Mouse (Mus musculus) granulocyte monocyte progenitor cell, adult 5-6 weeks (primary cell): ENCODE measurements around the gene Adamts9. TPM values are rescaled to one million over a fixed set of nuclear protein-coding genes. Genes with fewer than 3 reads are reported as not detected.

ENCODE experiments used
- ATAC-seq: replicated peaks from 2 replicates; pipeline ENCODE4 v1.8.0; 2016; ENCODE audit warnings: mild to moderate bottlenecking, moderate TSS enrichment, inconsistent platforms; ENCODE audit not compliant: poor library complexity, severe bottlenecking
- total RNA-seq, 2 experiments: library from RNA; stranded (forward) in 1 of 2; stranded (reverse) in 1 of 2; fragments of 200-712, 200-1000 nt in 1 of 2; fragments of >200 nt in 1 of 2; fragmentation: Nextera tagmentation in 1 of 2; gene quantifications; 2 replicates each; pipeline ENCODE4 v1.2.3; 2014 to 2017

The Adamts9 gene
- total RNA-seq, 2 experiments from 2014 or later = not detected

DNA sequence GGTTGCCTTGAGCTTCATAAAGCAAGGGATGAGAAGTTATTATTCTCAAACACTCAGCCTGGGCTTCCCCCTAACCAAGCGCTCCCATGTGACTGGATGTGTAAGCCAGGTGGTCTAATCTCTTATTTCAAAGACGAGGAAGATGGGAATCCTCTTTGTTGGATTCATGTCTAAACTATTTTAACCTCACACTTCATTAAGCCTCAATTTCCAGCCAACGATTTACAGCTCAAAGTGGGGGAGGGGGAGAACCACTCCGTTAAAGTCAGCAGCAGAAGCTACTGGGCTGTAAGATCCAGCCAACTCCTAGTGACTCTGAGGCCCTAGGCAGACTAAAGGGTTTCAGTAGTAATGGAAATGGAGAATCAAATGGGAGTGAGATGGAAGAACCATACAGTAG, 71.5 kb downstream of the Adamts9 start:
- ATAC-seq = no peak

DNA sequence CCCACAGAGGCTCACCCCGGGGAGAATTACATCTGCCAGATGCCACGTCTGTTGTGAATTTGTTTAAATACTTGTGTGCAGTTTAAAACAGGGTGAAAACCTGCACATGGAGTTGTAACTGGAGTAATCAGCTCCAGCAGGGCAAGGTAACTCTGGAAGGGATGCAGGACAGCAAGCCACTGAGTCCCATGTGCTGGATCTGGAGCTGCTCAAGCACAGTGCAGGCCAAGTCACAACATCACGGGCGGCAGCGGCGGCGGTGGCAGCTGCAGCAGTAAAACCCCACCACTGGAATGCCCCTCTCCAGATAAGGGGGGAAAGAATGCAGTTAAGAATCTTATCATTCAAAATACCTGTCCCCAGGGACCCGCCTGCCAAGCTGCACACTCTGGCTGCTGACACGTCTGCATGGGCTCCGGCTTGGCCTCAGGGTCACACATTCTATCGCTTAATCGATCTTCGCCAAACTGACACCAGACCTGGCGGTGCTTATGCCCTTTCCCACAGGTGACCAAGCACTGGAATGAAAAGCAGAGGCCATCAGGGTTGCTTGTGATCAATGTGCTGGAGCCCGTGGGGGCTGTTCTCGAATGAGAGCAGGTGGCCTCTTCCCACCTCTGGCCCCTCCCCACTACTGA, 73.6 kb downstream of the Adamts9 start:
- ATAC-seq = no peak

DNA sequence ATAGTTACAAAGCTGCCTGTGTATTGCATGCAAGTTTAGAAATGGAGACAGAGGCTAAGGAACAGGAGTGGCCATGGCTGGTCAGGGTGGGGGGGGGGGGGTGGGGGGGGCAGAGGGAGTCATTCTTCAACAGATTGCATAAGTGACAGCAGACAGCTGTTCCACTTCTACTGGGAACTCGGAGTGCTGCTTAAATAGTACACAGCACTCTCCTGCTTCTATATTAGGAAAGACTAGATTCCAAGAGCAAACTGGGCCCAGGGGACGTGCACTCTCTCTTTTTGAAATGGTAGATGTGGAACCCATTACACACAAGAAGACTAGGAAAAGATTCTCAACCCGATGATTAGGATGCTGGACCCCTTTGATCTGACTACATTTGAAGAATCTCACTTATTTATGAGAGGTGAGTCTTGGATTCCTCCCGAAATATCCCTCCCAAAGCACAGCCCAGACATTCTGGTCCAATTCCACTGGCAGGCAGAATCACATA, 74.2 kb downstream of the Adamts9 start, which contains the start of gene Gm15737:
Gene Gm15737, plus strand, starts transcription at position 269 of the 493 bp plus-strand sequence.
- ATAC-seq = no peak

DNA sequence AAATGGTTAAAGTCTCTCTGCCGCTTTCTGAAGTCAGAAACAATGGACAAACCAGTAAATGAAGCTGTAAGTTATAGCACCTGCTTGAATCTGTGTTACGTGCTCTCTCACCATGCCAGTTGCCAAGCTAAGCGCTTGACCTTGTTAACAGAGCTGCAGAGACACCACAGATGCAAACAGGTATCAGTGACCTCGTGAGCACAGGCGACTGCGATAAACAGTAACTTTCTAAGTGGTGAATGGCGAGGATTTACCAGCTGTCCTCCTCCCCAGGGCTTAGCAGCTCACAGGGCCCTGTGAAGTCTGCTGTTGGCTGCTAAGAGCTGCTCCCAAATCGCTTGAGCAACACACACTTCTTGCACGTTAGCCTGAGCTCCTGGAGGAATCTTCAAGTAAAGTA, 80.7 kb downstream of the Adamts9 start:
- no peak for ATAC-seq

DNA sequence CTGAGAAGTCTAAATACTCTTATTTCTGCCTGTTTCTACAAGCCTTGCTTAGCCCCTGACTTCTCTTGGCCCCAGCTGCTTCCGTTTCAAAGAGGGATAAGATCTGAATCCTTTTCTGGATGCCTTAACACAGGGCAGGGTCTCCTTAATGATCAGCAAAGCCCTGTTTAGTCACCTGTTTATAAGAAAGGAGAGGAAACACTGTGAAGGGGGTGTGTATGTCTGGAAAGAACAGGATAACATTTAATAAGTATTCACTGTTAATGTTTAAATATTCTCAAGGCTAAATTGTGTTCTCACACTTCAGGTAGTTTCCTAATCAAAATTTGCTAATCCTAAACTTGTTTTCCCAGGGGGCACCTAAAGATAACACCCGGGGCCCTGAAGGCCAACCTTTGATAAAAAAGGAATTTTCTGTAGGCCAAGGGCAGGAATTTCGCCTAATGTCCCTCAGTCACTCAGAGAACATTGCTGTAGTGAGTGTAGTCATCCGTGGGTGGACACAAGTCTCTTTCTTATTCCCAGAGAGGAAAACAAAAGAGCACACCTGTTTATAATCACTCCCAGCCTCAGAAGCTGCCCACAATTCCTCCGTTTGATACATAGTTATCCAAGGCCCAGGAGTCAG, 82.9 kb downstream of the Adamts9 start:
- no peak for ATAC-seq

DNA sequence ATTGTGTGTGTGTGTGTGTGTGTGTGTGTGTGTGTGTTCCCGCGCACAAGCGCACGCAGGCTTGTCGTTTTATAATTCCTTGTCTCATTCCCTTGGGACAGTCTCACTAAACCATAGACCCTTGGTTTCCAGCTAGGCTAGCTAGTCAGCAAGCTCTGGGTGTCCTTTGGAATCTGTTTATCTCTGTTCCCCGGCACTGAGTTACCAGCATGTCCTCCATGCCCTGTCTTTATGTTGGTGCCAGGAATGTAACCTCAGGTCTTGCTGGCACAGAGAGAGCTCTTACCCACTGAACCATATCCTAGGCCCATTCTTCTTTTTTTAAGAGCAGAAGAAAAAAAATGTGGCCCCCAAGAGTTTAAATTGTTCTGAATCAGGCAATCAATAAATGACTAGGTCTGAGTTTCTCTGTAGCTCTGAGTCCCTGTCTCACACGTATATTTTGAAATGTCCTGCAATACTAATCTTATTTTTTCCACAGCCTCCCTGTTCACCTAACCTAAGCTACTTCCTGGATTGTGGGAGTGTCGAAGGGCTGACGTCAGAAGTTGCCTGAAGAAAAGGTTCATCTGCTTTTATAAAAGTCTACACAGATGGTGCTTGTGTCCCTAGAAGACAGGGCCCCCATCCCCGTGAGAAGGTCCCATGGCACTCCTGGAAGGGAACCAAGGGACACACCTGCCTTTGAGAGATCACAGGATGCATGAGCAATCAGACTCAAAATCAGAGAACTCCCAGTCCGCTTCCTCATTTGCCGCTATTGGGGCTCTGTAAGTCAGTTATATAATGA, 84.4 kb downstream of the Adamts9 start:
- ATAC-seq = no peak

DNA sequence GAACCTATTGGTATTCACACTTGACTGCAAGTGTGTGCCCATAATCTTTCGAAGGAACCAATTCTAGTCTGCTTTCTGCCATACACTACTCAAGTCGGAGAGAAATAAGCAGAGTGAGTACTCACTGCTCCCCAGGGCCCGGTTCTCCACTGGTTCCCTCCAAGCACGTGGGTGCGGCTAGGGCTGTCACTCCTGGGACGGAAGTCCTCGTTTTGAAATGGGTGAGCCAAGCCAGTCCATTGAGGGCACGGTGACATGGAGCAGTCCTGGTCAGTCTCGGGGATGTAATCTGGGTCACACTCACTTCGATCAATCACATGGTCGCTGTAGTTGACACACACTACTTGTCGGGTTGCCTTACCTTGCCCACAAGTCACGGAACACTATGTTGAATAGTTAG, 85.5 kb downstream of the Adamts9 start:
- ATAC-seq = no peak

DNA sequence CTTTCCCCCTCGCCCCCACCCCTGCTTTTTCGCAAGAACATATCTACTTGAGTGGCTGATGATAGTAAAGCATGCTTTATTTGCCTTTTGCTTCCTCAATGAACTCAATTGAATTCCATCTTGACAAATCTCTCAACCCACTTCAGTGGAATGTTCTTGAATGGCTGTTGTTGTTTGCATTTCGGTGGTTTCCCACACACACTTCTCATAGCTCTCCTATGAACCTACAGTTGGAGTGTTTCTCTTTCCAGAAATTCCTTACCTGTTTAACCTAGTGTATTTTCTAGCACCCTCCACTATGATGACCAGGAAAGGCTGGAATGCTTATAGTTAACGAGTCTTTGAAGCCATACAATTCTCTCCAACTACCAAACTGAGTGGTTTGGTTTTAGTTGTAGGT, 88.4 kb downstream of the Adamts9 start:
- no peak for ATAC-seq

DNA sequence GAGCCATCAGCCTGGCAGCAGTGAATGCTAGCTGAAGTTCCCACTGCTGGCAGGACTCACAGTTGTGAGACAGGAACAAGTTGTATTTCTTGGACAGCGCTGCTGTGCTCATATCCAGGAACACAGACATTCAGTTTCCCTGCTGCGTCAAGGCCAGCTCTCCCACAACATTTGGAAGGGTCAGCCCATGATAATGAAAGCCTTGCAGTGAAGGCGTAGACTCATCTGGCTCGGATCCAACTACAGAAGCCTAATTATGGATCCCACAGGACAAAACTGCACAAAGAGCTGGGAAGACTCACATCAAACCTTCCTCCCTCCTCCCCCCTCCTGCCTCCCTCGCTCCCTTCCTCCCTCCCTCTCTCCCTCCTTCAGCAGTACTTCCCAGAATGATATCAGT, 93.0 kb downstream of the Adamts9 start:
- ATAC-seq = no peak

DNA sequence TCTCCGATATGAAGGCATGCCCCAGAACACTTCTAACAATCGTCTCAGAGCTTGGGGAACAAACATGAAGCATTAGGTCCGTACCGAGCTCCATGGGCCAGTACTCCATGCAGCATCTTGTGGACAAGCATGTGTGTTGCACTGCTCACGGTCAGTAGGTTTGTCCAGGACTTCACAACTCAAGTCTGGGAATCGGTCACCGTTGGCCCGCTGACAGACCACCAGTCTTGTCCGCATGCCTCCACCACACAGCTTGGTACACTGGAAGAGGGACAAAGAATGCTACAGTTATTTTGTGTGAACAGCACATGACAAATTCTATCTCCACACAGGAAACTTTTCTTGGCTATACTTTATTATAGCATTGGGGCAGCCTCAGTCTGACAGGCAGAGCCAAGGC, 94.1 kb downstream of the Adamts9 start:
- ATAC-seq = no peak

DNA sequence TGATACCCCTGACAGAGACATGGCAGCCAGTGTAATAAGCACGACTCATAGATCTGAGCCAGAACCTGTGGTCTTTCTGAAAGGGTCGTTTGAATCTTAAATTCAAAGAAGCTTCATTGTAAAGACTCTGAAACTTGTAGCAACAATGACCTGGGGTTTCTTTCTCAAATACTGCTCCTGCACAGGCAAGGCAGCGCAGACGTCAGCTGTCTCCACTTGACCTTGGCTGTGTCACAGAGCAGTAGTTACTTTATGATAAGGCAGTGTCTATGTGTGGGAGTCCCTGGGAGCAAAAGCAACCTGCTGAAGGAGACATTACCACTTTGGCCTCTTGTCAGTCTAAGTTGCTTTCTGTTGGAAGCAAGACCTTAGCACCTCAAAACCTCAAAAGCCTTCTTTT, 96.7 kb downstream of the Adamts9 start:
- no peak for ATAC-seq

DNA sequence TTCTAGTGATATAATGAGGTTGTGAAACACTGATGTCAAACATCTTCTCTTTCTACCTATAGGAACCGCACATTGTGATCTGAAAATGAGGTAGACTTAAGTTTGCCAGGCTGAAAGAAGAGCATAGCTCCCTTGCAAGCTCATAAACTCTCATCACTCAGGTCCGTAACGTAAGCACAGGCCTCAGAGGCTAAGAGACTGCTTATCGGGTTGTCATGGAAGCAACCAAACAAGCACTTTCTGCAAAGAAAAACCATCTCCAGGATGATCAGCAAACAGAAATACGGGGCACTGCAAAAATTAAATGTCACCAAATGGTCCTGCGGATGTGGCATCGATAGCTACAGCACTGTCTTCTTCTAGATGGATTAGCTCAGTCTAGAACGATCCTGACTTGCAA, 97.4 kb downstream of the Adamts9 start:
- ATAC-seq = no peak

DNA sequence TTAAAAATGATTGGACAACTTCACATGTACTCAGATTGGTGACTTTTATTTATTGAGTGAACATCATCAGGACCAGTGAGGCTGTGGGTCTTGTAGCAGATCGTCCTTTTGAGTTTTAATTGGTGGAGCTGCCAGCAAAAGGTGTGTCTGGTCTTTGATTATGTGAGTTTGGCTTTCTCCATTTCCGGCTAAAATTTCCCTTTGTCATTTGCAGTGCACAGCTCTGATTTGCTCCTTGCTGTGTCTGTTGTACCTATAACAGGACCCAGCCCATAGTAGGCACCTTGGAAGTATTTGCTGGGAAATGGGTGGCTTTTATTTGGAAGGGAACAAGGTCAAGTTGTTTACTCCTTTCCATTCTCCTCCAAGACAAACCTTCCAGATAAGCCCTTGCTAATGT, 99.8 kb downstream of the Adamts9 start:
- ATAC-seq = no peak

DNA sequence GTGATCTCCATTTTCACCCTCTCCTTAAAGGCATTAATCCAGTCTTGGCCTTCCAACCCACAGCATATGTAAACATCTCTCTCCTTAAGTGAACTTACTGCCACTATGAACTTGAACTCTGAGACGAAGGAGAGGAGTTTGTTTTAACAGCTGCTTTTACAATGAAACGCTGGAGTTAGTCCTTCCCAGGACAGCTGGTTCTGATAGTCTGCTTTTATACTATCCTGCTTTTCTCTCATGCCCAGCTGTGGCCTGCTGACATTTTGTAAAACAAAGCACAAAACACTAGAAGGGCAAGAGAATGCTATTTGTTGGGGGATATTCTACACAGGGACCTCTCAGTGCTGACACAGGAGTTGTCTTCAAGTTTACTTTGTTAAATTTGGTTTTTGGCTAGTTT, 101.3 kb downstream of the Adamts9 start:
- ATAC-seq = no peak

DNA sequence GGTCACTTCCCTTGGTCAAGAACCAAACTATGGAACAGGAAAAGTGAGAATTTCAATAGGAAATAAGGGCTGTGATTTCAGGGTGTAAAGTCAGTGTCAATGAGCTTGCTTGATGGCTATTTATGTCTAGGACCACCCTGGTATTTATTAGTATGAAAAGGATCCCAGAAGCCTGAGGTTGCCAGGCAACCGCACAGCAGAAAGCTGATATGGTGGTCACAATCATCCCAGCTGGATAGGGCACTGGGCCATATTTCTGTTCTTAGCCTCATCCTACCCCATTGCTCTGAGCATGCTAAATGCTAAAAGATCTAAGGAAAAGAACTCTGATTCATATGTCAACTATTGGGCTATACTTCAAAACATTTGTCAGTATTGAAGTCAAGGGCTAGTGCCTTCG, 112.2 kb downstream of the Adamts9 start:
- ATAC-seq = no peak

DNA sequence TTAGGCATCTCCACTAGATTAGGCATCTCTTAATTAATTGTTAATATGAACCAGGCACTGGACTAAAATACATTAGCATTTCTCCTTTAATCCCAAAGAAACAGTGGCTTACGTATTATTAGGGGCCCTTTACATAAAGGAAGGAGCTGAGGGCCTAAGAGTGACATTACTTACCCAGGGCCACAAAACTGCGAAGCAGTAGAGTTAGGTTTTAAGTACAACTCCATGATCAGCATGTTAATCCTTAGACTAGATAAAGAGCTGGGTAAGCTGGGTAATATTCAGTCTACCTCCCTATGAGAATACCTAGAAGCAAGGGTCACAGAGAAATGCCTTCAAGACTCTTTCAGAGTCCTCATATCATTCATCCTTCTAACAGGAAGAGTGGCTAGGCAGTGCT, 114.1 kb downstream of the Adamts9 start:
- ATAC-seq = no peak

DNA sequence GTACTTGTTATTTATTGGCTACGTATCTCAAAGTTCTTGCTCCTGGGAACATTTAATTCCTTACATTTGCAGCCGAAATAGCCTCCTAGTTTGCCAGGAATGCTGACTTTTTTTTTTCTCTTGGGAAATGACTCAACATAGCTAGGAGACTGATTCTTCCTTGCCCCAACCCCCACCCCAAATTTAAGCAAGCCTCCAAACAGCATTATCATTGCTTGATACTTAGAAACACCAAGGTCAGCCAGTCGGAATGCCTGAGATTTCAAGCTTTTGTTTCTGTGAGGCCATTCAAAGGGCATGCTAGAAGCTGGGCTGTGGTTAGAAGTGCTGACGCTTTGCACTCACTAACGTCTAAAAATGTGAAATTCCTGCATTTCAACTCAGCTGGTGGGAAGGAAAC, 115.9 kb downstream of the Adamts9 start:
- ATAC-seq = no peak

DNA sequence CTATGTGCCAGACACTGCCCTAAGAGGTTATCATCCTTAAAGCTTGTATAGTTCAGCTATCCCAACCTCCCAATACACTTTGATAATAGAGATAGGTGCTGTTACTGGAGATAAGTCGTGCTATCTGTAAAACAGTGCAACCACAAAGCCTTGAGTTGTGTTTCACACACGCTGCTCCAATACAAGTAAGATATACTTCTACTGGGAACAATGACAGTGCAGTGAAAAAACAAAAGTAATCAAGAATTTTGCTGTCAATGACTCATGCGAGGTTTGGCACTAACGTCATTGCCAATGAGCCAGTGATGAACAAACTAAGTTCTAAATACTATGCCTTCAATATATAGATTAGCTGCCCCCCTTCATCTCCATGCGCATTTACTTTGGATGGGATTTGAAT, 116.7 kb downstream of the Adamts9 start:
- ATAC-seq = no peak

DNA sequence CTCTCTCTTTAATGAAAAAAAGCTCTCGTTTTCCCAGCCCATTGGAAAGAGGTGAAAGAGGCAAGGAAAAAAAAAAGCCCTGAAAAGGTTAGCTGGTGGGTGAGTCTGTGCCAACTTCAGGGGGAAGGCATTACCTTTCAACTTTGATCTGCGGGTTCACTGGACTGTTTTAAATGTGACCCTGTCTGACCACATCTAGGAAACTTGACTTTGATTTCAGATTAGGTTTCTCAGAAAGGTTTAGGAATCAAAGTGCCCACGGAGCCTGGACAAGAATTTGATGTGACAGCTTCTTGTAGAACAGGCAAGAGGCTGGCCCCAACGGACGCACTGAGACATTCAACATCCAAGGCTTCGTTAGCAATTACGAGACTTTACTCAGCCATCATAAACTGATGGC, 119.3 kb downstream of the Adamts9 start:
- ATAC-seq = no peak

DNA sequence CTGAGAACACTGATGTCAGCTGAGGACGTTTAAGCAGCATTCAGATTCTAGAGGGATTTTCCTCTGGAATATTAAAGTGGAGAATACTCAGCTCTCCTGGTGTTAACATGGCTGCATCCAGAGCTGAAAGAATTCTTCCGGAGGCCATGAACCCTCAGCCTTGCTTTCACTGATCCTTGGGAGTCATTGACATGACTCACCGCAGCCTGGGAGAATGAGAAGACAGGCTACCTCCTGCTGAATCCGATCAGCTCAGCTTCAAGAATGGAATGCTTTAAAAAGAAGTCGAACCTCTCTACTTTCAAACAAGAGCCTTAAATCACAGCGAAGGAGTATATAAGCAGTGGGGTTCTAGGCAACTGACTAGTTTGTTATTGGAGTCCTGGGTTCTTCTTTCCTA, 121.3 kb downstream of the Adamts9 start:
- no peak for ATAC-seq

DNA sequence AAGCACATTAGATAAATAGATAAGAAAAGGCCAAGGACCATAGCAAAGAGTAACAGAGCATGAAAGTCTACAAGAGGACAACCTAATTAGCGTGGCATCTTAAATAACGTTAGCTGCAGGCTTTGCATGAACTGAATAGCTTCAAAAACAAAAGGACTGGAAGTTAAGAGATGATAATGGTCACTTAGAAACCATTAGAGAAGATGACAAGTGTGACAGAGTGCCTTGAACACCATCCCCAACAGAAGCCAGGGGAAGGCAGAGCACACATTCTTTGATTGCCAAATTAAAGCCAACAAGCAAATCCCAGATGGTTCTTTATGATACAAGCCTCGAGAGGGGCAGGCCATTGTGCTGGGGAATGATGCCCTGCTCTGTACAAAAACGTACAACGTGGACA, 121.7 kb downstream of the Adamts9 start:
- ATAC-seq = no peak

DNA sequence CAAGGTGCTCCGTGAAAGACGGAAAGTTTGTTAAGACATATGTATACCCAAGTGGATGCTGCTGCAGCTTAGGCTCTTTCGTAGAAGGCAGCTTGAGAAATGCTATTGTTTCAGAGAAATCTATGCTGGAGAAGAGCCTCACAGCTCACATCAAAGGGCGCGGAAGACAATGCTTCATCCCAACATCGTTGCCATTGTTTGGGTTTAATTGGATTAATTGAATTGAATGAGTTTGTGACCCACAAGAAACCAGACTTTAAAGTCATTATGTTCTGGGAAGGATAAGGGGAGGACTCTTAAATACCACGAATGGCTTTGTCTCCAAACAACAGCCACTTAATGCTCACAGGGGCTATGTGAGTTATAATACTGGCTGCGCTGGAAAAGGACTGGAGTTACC, 125.6 kb downstream of the Adamts9 start:
- ATAC-seq = no peak
